Mouse (Mus musculus) layer of hippocampus, adult 9-11 months (tissue): Measurements from ENCODE around the gene Armcx1.
"Not testable (repeated sequence)": the region's sequence is repeated elsewhere in the genome, so short reads cannot be mapped to it uniquely, and the experiment has no call there.

Experiments
- DNase-seq: peaks from one replicate; pipeline ENCODE4 v3.0.0; 2022

Armcx1 gene

GRCm38 (mm10) chrX:134763428-134764198 is 45.9 kb downstream of the Armcx1 start:
- not testable (repeated sequence) for DNase-seq
